Mouse (Mus musculus): ENCODE measurements around the gene Tnni3k.

DNA sequence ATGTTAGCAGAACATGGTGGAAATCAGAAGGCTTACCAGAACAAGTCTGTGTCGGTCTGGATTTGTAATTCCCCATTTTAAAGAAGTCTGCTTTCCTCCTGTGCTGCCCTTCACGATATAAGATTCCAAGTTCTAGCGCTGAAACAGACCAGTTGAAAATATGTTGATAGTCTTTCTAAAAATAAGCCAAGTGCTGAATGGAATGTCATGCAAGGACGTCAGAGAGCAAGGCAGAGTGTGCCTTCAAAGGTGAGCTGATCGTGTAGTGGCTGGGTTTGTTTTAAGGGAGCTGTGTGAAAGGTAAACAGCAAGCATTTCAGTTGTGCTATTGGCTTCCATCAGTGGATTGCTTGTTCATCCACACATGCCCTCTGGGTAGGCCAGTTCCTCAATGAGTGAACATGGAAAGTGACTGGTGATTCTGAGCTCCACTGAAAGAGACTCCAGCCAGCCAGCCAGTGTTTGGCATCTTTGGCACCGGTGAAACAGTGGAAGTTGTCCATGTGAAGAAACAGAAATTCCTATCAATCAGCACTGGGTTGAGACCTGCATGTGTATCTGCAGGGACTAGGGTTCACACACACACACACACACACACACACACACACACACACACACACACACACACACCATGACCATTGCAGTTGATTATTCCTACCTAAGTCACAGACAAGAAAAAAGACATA lies at the start of gene Tnni3k:
- TF ChIP-seq CTCF (IDR thresholded peaks at IDR 0.05; ENCODE audit: extremely low read depth, insufficient read depth, low read length) (no peak), POLR2A (IDR thresholded peaks at IDR 0.05; ENCODE audit: extremely low read depth, insufficient read depth, low read length) (no peak)

Data from cortical plate, adult 2 months (tissue).